Mouse (Mus musculus): ENCODE data around the gene Atp5b.
"Not testable (repeated sequence)": the region's sequence is repeated elsewhere in the genome, so short reads cannot be mapped to it uniquely, and the experiment has no call there.

Gene Atp5b

GRCm38 (mm10) chr10:128070432-128070831 lies 12.6 kb upstream of the Atp5b start:
- DNase-seq = not testable (repeated sequence)

GRCm38 (mm10) chr10:128078269-128078668 lies 4.8 kb upstream of the Atp5b start:
- not testable (repeated sequence) for DNase-seq

DNA sequence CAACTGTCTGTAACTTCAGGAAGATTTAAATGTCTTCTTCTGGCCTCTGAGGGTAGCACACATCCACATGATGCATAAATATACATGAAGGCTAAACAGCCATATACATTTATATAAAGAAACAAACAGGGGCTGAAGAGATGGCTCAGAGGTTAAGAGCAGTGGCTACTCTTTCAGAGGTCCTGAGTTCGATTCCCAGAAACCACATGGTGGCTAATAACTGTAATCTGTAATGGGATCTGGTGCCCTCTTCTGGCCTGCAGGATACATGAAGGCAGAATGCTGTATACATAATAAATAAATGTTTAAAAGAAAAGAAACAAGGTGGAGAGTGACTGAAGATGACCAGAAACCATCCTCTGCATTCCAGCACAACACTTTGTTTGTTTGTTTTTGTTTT lies 2.6 kb upstream of the Atp5b start:
- peak; percentile 59 for DNase-seq

- no peak for DNase-seq
Observed at GRCm38 (mm10) chr10:128081807-128082476, 1.1 kb upstream of the Atp5b start.

DNA sequence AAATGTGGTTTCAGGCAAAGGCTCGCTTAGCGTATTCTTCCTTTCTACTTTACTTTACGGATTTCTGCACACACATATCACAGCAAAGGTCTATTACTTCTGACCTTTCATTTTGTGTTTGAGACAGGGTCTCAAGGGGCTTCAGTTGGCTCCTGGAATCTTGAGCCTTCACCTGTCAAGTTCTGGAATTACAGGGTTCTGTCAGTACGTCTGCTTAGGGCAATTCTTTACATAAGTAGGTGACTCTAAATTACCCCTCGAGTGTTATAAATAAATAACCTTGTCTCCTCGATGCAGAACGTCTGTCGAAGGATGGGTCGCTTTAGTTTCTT lies 630 bp upstream of the Atp5b start:
- DNase-seq = no peak

DNA sequence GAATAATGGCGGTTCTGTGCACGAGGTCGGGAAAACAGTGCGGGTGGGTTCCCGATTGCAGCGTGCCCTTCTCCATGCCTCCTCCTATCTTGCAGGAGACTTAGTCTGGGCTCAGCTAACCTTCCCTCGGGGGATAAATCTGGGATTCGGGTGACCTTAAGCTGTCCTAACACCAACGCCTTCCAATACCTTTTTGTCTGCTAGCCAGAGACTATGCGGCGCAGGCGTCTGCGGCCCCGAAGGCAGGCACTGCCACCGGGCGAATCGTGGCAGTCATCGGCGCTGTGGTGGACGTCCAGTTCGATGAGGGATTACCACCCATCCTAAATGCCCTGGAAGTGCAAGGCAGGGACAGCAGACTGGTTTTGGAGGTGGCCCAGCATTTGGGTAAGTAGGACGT lies 615 bp downstream of the Atp5b start:
- no peak for DNase-seq

GRCm38 (mm10) chr10:128084160-128084559 lies 1.1 kb downstream of the Atp5b start:
- DNase-seq = peak; percentile 46

DNA sequence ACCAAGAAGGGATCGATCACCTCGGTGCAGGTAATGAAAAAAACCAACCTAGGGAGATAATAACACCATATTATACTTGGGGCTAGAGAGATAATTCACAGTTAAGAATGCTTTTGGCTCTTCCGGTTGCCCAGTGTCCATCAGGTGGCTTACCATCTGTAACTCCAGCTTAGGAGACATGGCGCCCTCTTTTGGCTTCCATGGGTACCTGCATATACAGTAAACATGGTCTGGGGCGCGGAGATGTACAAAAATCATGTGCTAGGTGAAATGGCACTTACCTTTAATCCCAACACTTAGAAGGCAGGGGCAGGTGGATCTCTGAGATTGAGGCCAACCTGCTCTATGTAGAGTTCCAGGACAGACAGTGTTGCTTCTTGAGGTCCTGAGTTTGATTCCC lies 3.3 kb downstream of the Atp5b start:
- peak; percentile 51 for DNase-seq

GRCm38 (mm10) chr10:128087216-128087615 lies 4.1 kb downstream of the Atp5b start:
- not testable (repeated sequence) for DNase-seq

- DNase-seq = peak; percentile 37
Observed at GRCm38 (mm10) chr10:128088181-128088580, 5.1 kb downstream of the Atp5b start.

- DNase-seq = peak; percentile 26
Observed at GRCm38 (mm10) chr10:128089842-128090241, 6.8 kb downstream of the Atp5b start.

GRCm38 (mm10) chr10:128090651-128091563 lies 7.8 kb downstream of the Atp5b start:
- peak; percentile 96 for DNase-seq

DNA sequence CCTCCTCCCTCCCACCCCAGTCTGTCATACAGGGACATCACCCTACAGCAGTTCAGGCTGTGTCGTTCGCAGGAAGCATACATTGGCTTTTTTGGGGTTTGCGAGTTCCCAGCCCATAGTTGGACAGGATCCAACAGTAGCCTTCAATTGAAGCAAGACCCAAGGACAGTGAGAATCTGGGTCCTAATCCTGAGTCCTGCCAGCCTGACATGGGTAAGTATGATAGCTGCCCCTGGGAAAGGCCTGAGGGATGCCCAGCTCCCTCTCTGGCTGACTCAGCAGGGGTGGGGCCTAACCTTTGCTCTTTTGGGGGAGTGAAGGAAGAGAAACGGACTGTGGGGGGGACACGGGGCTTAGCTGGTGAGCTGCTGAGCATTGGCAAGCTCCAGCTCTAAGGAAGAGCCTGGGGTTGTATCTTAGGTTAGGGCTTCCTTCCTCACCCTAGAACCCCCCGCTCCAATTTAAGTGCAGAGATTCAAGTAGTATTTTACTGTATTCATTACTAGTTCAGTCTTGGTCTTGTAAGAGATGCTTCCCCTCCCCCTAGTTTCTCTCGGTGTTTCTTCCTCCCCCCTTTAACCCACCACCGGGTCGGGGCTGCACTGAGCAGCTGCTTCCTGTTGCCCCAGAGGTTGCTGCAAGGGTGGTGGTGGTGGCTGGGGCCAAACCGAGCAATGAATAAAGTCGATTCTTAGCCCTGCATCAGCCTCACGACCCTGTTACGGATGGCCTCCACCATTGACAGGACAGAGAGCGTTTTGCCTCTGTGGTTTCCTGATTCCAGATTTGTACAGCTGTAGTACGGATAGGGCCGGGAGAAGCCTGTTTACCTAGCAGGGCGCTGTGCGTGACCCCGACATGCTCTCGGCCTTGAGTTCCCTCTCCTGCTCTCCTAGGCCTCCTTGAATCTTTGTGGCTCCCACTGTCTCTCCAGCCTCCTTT lies 8.8 kb downstream of the Atp5b start, which contains the start of gene Baz2a:
Baz2a (plus strand) TSS at position 14 of the 942 bp plus-strand sequence.
- DNase-seq = peak; percentile 85

GRCm38 (mm10) chr10:128092506-128093495 lies 9.7 kb downstream of the Atp5b start:
- peak; percentile 86 for DNase-seq

DNA sequence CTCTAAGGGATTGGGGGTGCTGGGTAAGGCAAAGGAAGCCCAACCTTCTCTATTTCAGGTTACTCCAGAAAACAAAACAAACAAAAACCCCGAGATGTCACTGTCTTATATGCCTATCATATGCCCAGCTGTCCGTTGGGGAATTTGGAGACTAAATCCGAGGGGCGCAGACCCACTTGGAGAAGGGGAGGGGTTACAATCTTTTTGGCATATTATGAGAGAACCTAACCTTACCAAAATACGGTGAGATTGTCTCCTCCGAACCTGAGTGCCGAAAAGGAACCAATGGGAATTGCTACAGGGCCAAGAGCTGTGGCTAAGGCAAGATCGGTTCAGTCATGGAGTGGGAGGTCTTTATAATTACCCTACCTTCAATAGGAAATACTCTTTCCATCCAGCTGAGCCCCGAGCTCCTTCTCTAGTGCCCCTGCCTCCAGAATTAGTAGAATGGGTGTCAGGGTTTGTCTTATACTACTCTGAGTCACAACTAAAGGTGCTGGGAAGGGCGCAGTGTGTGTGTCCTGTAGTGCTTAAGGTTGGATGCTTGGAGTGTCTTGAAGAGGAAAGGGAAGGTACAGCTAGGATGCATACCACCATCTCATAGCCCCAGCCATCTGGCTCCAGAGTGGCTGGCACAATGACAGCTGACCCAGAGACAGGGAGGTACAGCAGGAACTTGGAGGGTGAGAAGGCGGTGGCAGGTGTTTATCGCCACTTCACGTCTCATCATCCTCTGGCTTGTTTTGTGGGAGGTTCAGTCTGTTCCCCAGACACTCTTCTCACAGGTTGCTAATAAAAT lies 10.6 kb downstream of the Atp5b start:
- peak; percentile 42 for DNase-seq

- DNase-seq = peak; percentile 96
Observed at GRCm38 (mm10) chr10:128094340-128094968, 11.4 kb downstream of the Atp5b start.

DNA sequence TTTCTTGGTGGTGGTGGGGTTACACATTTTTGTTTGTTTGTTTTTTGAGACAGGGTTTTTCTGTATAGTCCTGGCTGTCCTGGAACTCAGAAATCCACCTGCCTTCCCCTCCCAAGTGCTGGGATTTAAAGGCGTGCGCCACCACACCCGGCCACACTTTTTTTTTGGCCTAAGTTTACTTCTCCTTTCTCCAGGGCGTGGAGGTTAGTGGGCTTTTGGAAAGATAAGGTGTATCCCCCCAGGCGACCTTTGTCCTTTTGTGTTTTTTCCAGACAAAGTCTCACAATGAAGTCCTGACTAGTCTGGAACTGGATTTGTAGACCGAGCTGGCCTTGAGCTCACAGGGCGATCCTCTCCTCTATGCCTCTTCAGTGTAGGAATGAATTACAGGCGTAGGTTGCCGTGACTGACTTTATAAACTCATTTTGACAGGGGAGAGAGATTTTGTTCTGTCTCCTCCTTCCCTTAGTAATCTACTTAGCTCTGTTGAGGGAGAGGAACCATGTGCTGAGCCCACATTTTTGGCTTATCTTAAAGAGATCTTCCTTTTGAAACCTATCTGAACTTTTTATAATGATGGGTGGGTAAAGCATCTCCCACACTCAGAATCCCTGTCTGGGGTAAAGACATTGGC lies 12.0 kb downstream of the Atp5b start:
- DNase-seq = peak; percentile 35

GRCm38 (mm10) chr10:128096313-128096692 lies 13.2 kb downstream of the Atp5b start:
- DNase-seq = no peak

GRCm38 (mm10) chr10:128096693-128097586 lies 13.9 kb downstream of the Atp5b start:
- peak; percentile 71 for DNase-seq

All from kidney, adult 9 months (tissue).